Mouse (Mus musculus): Measurements from ENCODE around the gene Sez6l2. TPM values are rescaled to one million over a fixed set of nuclear protein-coding genes. Genes with fewer than 3 reads are reported as not detected.
A peak's percentile ranks its signal among the peaks of the same experiment; 100 is the strongest.

Sez6l2 gene
- polyA plus RNA-seq, 1 experiment from 2014 or later = 0.68 TPM

DNA sequence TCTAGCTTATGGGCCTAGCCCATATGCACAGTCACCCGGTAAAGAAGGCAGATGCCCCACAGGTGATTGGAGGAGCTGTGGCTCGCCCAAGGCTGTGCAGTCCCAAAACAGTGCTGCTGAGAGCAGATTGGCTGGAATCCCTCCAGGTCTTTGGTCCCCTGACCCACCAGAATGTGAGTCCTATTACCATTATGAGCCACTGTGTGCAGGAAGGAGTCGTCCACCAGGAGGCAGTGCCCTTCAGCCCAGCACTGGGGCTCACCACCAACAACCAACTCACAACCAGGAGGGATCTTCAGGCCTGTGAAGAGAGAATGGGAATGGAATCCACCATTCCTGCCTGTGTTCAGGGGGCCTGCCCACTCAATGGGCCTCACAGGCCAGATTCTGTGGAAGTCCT, 3.8 kb upstream of the Sez6l2 start:
- Histone ChIP-seq H3K27ac (ENCODE audit: low read depth) (no peak overlapping the region), H3K4me2 (no peak overlapping the region), H3K4me3 (ENCODE audit: low read depth, low read length) (no peak overlapping the region), H3K9ac (no peak overlapping the region), H3K36me3 (ENCODE audit: insufficient read depth) (peaks cover 11% of the 10 kb centered on the region; the same call in 1 of the 2 replicates), H3K4me1 (ENCODE audit: insufficient read depth) (no peaks in the 10 kb centered on the region), H3K27me3 (ENCODE audit: insufficient read depth, low read length) (peaks cover 17% of the 10 kb centered on the region), H3K9me3 (ENCODE audit: low read depth, low read length) (no peaks in the 10 kb centered on the region)
- DNase-seq (peak; percentile 57), ATAC-seq (ENCODE audit: insufficient read depth) (no peak)
- TF ChIP-seq CTCF (IDR thresholded peaks at IDR 0.05; ENCODE audit: low read depth) = peak; percentile 76
- 43% methylated on average over 3 of the region's 3 CpGs for WGBS

DNA sequence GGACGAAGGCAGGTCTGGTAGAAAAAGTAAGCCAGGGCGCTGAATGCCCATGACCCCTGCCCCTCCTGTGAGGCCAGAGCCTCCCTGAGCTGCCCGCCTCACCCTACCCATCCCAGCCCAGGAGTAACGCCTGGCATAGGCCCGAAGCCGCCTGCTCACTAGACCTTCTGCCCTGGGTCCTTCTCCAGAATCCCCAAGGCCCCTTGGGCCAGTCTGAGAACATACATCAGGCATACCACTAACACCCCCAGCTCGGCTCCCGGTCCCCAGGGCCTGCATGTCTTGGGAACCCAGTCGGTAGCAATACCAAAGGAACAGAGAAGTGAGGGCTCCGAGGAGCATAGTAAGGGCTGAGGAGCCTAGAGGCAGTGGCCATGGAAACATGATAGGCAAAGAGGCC, 1.7 kb upstream of the Sez6l2 start:
- Histone ChIP-seq H3K36me3 (ENCODE audit: insufficient read depth) (peaks cover 8% of the 10 kb centered on the region; the same call in 1 of the 2 replicates), H3K4me1 (ENCODE audit: insufficient read depth) (no peaks in the 10 kb centered on the region), H3K4me2 (no peak overlapping the region), H3K9me3 (ENCODE audit: low read depth, low read length) (no peaks in the 10 kb centered on the region), H3K9ac (no peak overlapping the region), H3K27me3 (ENCODE audit: insufficient read depth, low read length) (peaks cover 33% of the 10 kb centered on the region), H3K27ac (ENCODE audit: low read depth) (no peak overlapping the region), H3K4me3 (ENCODE audit: low read depth, low read length) (no peak overlapping the region)
- ATAC-seq (ENCODE audit: insufficient read depth) = no peak
- no peak for DNase-seq
- no peak for TF ChIP-seq CTCF (IDR thresholded peaks at IDR 0.05; ENCODE audit: low read depth)
- WGBS = 66% methylated on average over 10 of the region's 10 CpGs

- peak within 1 kb of the TSS; percentile 36 for H3K4me3 ChIP-seq (ENCODE audit: low read depth, low read length)
- H3K36me3 ChIP-seq (ENCODE audit: insufficient read depth) = 0 out of 2 replicates have a peak, but pooled peaks cover 8% of the 10 kb centered on the region
- no peaks in the 10 kb centered on the region for H3K9me3 ChIP-seq (ENCODE audit: low read depth, low read length)
- H3K4me1 ChIP-seq (ENCODE audit: insufficient read depth) = no peaks in the 10 kb centered on the region
- DNase-seq (no peak), ATAC-seq (ENCODE audit: insufficient read depth) (peak; percentile 48)
- 0% methylated on average over 21 of the region's 21 CpGs for whole genome bisulfite sequencing
- no peak within 1 kb of the TSS for H3K9ac ChIP-seq
- peak within 1 kb of the TSS; percentile 89 for H3K4me2 ChIP-seq
- peaks cover 33% of the 10 kb centered on the region for H3K27me3 ChIP-seq (ENCODE audit: insufficient read depth, low read length)
- no peak within 1 kb of the TSS for H3K27ac ChIP-seq (ENCODE audit: low read depth)
- TF ChIP-seq CTCF (IDR thresholded peaks at IDR 0.05; ENCODE audit: low read depth) = no peak
These were observed 965 bp upstream of the Sez6l2 start, which contains the start of gene Asphd1 for GRCm38 (mm10) chr7:126949403-126949792. TSS of gene Asphd1 (minus strand) at chr7:126949582.

DNA sequence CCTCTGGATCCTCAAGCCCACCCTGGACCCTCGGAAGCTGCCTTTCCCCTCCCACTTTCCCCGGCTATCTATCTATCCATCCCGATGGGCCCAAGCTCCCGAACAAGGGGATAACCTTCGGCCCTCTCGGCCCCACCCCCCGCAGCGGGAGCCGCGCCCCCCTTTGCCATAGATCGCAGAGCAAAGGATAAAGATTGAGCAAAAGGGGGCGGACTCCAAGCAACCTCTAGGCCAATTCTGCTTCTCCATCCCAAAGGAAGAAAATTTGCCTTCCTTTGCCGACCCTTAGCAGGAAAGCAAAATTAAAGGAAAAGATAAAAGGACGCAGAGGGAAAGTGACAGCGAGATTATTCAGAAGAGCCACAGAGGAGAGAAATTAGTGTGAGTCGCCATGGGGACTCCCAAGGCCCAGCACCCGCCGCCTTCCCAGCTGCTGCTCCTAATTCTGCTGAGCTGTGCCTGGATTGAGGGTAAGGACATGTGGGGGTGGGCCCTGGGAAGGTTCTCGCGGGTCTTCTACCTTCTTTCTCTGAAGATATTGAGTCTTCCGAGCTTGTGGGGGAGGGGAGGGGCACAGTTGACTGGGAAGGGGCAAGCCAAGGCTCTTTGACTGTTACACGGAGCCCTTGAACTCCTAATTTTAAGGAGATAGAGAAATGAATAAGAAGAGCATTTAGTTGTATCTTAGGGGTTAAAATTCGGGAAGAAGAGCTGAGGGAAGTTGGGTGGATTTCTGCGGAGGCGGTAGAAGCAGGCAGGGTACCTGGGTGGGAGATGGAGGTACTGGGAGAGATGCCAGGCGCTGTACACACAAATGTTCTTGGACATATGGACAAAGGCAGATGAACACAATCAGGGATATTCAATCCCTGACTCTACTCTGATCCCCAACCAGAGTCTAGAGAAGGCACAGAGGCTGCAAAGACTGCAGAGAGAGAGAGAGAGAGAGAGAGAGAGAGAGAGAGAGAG, 568 bp downstream of the Sez6l2 start:
- Histone ChIP-seq H3K4me1 (ENCODE audit: insufficient read depth) (no peaks in the 10 kb centered on the region), H3K27me3 (ENCODE audit: insufficient read depth, low read length) (peaks cover 33% of the 10 kb centered on the region), H3K9me3 (ENCODE audit: low read depth, low read length) (no peaks in the 10 kb centered on the region), H3K27ac (ENCODE audit: low read depth) (no peak overlapping the region), H3K4me3 (ENCODE audit: low read depth, low read length) (0 out of 2 replicates have a peak overlapping the region, but pooled peaks have one; percentile 11), H3K36me3 (ENCODE audit: insufficient read depth) (no peaks in the 10 kb centered on the region), H3K9ac (no peak overlapping the region), H3K4me2 (peak overlapping the region; percentile 89; the same call in 1 of the 2 replicates)
- WGBS = 7% methylated on average over 26 of the region's 26 CpGs
- no peak for TF ChIP-seq CTCF (IDR thresholded peaks at IDR 0.05; ENCODE audit: low read depth)
- ATAC-seq (ENCODE audit: insufficient read depth) (no peak), DNase-seq (no peak)

DNA sequence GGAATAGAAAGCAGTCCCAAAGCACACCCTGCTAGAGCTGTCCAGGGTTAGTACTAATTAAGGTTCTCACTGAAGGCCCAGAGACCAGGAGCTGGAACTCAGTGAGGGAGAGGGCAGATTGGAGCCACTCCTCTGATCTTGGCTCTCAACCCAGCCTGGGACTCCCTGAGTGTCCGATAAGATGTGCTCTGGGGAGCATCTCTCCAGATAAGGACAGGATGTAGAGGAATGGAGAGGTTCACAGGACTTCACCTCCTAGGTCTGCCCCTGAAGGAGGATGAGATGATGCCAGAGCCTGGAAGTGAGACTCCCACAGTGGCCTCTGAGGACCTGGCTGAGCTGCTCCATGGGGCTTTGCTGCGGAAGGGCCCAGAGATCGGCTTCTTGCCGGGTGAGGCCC, 1.4 kb downstream of the Sez6l2 start:
- Histone ChIP-seq H3K4me3 (ENCODE audit: low read depth, low read length) (no peak overlapping the region), H3K9ac (no peak overlapping the region), H3K36me3 (ENCODE audit: insufficient read depth) (no peaks in the 10 kb centered on the region), H3K9me3 (ENCODE audit: low read depth, low read length) (no peaks in the 10 kb centered on the region), H3K27ac (ENCODE audit: low read depth) (no peak overlapping the region), H3K27me3 (ENCODE audit: insufficient read depth, low read length) (peaks cover 33% of the 10 kb centered on the region), H3K4me2 (no peak overlapping the region), H3K4me1 (ENCODE audit: insufficient read depth) (no peaks in the 10 kb centered on the region)
- DNase-seq = no peak
- no peak for ATAC-seq (ENCODE audit: insufficient read depth)
- no peak for TF ChIP-seq CTCF (IDR thresholded peaks at IDR 0.05; ENCODE audit: low read depth)
- WGBS = 25% methylated on average over 4 of the region's 4 CpGs

GRCm38 (mm10) chr7:126952646-126953045, 2.3 kb downstream of the Sez6l2 start:
- no peaks in the 10 kb centered on the region for H3K4me1 ChIP-seq (ENCODE audit: insufficient read depth)
- TF ChIP-seq CTCF (IDR thresholded peaks at IDR 0.05; ENCODE audit: low read depth) = no peak
- under 1% methylated on average over 8 of the region's 8 CpGs for WGBS
- H3K27ac ChIP-seq (ENCODE audit: low read depth) = no peak overlapping the region
- DNase-seq (no peak), ATAC-seq (ENCODE audit: insufficient read depth) (no peak)
- no peaks in the 10 kb centered on the region for H3K36me3 ChIP-seq (ENCODE audit: insufficient read depth)
- H3K4me3 ChIP-seq (ENCODE audit: low read depth, low read length) = no peak overlapping the region
- no peaks in the 10 kb centered on the region for H3K9me3 ChIP-seq (ENCODE audit: low read depth, low read length)
- H3K9ac ChIP-seq = no peak overlapping the region
- H3K27me3 ChIP-seq (ENCODE audit: insufficient read depth, low read length) = peaks cover 33% of the 10 kb centered on the region
- H3K4me2 ChIP-seq = no peak overlapping the region

- H3K36me3 ChIP-seq (ENCODE audit: insufficient read depth) = no peaks in the 10 kb centered on the region
- H3K27me3 ChIP-seq (ENCODE audit: insufficient read depth, low read length) = peaks cover 30% of the 10 kb centered on the region
- H3K4me1 ChIP-seq (ENCODE audit: insufficient read depth) = no peaks in the 10 kb centered on the region
- no peak for DNase-seq
- H3K4me3 ChIP-seq (ENCODE audit: low read depth, low read length) = no peak overlapping the region
- H3K27ac ChIP-seq (ENCODE audit: low read depth) = no peak overlapping the region
- no peak overlapping the region for H3K4me2 ChIP-seq
- no peak overlapping the region for H3K9ac ChIP-seq
- ATAC-seq (ENCODE audit: insufficient read depth) = no peak
- H3K9me3 ChIP-seq (ENCODE audit: low read depth, low read length) = no peaks in the 10 kb centered on the region
- TF ChIP-seq CTCF (IDR thresholded peaks at IDR 0.05; ENCODE audit: low read depth) = no peak
- 52% methylated on average over 3 of the region's 3 CpGs for WGBS
These were observed 4.8 kb downstream of the Sez6l2 start for GRCm38 (mm10) chr7:126955125-126955524.
